Mouse (Mus musculus) heart, adult 2 months (tissue): Measurements from ENCODE around the gene Hipk2.

Experiments
- CTCF ChIP-seq: fragments of 200-600 bp; IDR thresholded peaks from 2 replicates; pipeline ENCODE4 v1.8.1; 2022; ENCODE audit warnings: antibody characterized with exemption, mild to moderate bottlenecking, moderate library complexity
- EP300 ChIP-seq: fragments of 200-500 bp; IDR thresholded peaks from 2 replicates; pipeline ENCODE4 v1.6.1; 2011; ENCODE audit warnings: low read depth, low read length, control low read depth; ENCODE audit not compliant: insufficient read depth
- POLR2A ChIP-seq: fragments of 200-500 bp; IDR thresholded peaks from 2 replicates; pipeline ENCODE4 v1.6.1; 2011; ENCODE audit warnings: mild to moderate bottlenecking, low read depth, low read length, control low read depth; ENCODE audit not compliant: insufficient read depth

DNA sequence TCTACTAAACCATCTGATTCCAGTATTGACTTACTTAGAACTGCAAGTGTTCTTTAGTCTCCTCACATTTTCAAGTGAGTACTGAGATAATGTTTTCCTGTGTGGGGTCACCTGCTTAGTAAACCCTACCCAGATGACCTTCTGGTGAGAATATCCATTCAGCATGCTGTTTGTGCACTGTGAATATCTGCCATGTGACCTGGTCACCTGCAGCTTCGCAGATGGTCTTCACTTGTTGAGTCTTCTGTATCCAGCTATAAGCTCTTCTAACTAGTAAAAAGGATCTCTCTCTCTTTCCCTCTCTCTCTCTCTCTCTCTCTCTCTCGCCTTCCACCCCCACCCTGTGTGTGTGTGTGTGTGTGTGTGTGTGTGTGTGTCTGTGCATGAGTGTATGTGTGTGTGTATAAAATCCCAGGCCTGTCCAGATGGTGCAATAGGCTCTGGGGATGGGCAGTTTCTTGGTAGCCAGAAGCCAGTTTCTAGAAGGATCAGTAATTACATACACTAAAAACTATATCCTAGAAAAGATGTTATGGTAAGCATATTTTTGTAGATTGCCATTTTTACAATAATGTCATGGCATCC is 99.9 kb downstream of the Hipk2 start:
- TF ChIP-seq CTCF (no peak), EP300 (no peak), POLR2A (no peak)
